Mouse (Mus musculus) thymus, adult 2 months (tissue): Measurements from ENCODE around the gene Phpt1.

ENCODE experiments used
- CTCF ChIP-seq: fragments of 200-500 bp; IDR thresholded peaks from 2 replicates; pipeline ENCODE4 v1.5.1; 2012; ENCODE audit warnings: mild to moderate bottlenecking, control low read depth, low read length, moderate library complexity, borderline replicate concordance; ENCODE audit not compliant: control insufficient read depth, poor library complexity, insufficient read depth; ENCODE audit errors: extremely low read depth
- POLR2A ChIP-seq: fragments of 200-500 bp; IDR thresholded peaks from 2 replicates; pipeline ENCODE4 v1.6.1; 2012; ENCODE audit warnings: mild to moderate bottlenecking, low read length, control low read depth, moderate library complexity; ENCODE audit not compliant: control insufficient read depth, poor library complexity, insufficient read depth; ENCODE audit errors: extremely low read depth

DNA sequence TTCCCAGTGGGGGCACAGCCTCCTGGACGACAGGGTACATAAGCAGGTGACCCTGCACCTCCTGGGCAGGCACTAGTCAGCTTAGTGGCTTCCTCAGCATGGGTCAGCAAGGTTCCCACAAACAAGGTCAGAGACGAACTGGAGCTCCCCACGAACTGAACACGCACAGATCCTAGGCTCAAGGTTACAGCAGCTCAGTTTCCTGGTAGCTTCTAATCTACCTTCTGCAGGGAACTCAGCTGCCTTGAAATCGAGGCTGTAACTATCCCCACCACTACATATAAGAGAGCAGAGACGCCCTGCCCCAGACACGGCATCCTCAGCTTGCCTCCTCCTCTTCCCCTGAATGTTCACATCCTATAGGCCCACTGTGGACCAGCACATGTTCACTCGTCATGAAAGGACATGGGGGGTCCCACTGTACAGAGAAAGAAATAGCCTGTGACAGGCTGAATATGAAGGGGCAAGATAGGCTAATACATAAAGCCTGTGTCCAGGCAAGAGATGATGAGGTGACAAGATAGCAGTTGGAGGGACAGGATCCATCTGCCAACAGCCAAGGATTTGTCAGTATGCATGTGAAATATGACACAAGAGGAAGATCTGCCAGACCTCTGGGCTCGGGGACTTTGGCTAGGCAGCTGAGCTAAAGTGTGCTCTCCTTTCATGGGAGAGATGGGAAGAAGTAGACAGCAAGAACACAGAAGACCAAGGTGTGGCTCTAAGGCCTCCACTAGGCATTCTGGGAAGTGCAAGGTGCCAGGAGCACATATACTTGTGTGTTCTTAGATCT, 48.3 kb downstream of the Phpt1 start:
- TF ChIP-seq CTCF (no peak), POLR2A (no peak)
